Mouse (Mus musculus) adrenal gland, adult 8-10 months (tissue): ENCODE results near the gene Nxph3. TPM values are rescaled to one million over a fixed set of nuclear protein-coding genes. Genes with fewer than 3 reads are reported as not detected.
A peak's percentile ranks its signal among the peaks of the same experiment; 100 is the strongest.
"Not testable (repeated sequence)": the region's sequence is repeated elsewhere in the genome, so short reads cannot be mapped to it uniquely, and the experiment has no call there.

Experiments used
- DNase-seq: peaks from one replicate; pipeline ENCODE4 v3.0.0; 2022
- total RNA-seq, 4 experiments: library from RNA; stranded (reverse); gene quantifications; 2 replicates each; pipeline ENCODE4 v1.2.4; 2022

Gene Nxph3
- total RNA-seq, 4 experiments from 2014 or later, result 3.0 to 5.8 (median 3.9) TPM

DNA sequence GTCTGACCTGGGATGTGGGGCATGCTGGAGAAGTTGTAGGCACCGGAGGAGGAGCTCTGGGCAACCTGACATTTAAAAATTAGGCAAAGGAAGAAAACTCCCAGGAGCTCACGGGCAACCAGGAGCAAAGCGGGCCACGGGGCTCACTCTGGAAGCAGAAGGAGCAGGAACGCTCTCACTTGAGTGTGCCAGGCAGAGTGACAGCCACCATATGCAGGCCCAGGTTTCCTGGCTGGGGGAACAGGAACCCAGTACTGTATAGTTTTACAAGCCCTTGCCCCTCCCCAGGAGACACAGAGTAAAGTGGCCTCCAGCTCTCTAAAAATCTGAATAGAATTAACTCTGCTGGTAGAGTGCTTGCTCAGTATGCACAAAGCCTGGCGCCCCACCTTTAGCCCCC, 2.8 kb upstream of the Nxph3 start:
- no peak for DNase-seq

DNA sequence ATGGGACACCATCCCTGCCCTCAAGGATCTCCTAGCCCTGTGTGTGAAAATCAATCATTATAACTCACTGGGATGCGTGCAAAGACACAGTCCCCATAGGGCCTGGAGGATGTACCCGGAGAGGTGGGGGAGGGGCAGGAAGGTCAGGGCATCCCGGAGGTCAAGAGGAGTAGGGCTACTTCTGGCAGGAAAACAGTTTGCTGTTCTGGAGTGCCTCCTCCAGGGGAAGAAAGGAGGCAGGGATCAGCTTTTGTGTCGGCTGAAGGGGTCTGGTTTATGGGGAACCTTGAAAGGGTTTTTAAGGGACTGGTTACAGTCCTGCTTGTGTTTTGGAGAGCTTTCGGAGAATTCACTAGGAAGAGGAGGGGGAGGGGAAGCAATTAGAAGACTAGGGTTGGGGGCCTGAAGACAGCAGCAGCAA, 2.1 kb upstream of the Nxph3 start:
- no peak for DNase-seq

DNA sequence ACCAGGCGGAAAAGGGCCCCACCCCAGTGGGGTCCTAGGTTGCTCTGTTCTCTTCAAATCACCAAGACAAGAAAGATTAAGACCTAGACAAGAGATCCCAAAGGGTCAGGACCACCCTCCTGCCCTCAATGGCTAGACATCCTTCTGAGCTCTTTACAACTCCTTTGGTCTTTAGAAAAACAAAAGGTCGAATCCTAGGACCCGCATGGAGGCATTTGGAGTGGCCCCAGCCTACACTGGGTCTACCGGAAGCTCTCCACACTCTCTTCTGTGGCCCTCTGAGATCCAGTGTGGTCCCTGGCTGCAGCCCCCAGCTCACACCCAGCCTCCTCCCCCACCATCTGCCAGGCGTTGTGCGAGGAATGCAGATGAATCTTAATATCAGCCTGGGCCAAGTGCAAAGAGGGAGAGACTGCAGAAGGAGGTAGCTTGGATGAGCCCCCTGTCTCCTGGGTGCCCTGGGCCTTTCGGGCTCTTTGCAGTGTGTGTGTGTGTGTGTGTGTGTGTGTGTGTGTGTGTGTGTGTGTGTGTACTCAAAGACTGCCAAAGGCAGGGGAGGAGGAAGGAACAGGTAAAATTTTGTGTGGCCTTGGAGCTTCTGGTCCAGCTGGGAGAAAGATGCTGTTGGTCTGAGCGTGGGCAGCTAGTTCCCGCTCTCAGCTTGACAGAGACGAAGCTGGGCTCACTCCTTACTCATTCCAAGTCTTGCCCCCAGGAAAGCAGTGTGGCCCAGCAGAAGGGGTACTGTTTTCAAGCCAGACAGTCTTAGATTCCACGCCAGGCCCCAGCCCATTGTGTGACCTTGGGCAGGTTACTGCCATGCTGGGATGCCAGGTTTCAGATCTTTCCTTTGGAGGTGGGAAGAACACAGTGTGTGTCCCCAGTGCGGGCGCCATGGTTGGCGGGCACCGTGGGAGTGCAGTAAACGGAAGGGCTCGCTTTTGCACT, 1.3 kb upstream of the Nxph3 start:
- no peak for DNase-seq

DNA sequence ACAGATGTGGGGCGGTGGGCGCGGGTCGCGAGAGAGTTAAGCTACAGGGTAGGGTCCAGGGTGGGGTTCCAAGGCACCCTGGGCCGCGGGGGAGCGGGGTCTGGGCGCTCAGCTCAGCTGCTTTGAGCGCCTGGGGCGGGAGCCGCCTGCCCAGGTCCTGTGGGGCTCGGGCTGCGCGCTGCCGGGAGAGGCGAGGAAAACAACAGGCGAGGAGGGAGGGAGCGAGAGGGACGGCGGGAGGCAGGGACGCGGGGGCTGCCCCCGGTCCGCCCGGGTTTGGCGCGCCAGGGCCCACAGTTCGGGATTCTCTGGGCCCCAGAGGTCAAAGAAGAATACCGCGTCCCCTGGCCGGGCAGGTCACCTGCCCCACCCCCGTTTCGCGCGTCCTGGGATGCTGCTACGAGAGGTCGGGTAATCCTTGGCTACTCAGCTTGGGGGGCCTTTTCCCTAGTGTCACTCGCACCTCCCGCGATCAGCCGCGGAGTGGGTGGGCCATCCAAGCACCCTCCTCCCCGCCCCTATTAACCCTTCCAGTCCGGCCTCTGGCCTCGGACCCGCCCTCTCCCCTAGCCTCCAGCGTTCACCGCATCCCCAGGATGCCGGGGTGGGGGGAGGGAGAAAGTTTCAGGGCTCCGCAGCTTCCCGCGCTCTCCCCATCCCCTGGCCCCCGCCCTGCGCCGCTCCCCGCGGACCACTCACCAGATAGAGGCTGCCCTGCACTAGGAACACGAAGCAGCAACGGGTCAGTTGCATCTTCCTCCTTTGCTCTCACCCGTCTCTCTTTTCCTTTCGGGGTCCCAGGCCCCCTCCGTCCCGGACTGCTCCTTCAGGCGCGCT, 691 bp downstream of the Nxph3 start:
- no peak for DNase-seq

DNA sequence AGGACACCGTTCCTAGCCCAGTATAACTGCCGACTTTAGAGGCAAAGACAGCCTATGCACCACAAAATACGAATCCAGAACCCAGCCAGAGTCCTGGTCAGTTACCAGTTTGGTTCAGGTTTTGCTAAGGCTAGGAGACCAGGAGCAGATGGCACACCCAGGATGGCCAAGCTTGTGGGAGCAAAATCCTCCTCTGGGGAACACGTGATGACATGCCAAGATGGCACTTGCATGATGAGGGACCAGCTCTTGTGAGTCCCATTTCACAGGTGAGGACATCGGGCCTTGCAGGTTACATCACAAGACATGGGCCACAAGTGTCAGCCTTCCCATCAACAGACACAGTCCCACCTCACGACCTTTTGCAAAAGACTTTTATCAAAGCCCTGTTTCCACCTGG, 2.0 kb downstream of the Nxph3 start:
- no peak for DNase-seq

DNA sequence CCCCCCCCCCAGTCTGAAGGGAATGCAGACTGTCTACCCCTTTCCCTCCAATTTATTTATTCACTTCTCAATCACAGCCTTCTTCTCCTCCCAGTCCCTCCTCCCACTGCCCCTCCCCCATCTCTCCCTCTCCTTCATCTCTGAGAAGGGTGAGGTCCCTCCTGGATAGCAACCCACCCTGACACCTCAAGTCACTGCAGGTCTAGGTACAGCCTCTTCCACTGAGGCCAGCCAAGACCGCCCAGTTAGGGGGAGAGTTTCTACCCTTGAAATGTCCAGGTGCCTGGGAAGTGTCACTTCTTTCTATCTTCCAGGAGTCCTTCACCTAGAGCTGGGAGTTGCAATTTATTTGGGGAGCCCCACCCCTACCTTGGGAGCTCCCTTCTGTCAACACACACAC, 2.5 kb downstream of the Nxph3 start:
- DNase-seq, result no peak

DNA sequence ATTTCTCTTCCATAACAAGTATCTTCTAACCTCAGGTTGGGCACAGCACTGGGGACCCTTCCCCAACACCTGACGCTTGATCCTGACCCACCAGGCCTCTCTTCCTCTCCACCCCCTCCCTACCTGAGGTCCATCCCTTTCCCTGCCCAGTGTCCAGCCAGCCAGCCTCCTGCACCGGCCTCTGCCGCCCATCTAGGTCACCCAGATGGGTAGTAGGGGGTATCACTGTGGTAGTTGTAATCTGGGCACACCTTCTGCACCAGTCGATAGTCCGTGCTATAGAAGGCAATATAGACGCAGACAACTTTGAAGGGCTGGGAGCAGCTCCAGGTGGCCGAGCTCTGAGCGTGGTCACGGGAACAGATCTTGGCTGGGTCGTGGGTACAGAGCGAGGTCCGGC, 3.7 kb downstream of the Nxph3 start:
- DNase-seq, result no peak

DNA sequence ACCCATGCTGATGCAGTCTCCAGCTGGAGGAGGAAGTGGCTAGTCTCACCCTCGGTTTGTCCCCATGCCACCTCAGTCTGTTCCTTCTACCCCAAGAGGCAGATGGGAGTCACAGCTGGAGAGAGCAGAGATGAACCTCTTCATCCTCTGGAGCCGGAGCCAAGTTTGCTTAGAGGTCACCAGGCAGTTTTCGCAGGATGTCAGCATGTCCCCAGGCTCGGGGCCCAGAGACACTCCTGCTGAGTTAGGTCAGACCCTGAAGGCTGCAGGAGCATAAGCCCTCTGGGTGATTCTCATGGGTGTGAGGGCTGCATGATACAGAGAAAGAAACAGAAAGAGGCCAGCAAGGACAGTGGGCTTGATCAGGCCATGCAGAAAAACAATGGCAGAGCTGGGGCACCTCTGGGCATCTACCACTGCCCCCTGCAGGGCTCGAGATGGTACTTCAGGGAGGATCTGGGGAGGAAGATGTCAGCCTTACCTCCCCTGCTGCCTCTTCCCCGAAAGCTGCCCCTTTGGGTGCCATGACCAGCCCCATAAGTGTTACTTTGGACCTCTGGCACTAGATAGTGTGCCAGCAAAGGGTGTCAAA, 5.1 kb downstream of the Nxph3 start:
- no peak for DNase-seq

DNA sequence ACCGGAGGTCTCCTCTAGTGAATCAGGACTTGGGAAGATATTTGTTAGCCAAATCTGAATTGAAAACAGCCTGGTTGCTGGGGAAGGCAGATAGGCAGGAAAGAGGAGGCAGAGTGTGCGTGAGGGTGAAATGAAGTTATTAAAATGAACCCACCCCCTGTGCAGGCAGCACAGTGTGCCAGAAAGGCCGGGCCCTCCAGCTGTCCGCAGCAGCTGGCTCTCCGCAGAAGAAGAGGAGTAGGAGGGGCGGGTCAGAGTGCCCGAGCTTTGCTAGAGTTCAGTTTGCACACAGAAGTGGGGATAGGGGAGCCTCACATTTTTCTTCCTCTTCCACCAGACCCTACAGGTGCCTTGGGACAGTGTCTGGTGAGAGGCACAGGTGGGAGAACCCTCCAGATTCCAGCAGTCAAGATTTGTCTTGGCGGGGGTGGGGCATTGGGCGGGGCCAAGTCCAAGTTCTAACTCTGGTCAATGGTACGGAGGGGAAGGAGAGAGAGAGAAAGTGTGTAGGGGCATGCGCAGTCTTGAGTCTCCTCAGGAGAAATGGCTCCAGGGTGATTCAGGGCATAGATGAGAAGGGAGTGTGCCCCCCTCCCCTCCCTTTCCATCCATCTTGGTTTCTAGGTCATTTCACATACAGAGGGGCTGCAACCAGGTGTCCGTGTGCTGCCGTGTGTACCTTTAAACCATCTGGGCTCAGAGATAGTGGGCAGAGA, 6.0 kb downstream of the Nxph3 start:
- DNase-seq, result no peak

DNA sequence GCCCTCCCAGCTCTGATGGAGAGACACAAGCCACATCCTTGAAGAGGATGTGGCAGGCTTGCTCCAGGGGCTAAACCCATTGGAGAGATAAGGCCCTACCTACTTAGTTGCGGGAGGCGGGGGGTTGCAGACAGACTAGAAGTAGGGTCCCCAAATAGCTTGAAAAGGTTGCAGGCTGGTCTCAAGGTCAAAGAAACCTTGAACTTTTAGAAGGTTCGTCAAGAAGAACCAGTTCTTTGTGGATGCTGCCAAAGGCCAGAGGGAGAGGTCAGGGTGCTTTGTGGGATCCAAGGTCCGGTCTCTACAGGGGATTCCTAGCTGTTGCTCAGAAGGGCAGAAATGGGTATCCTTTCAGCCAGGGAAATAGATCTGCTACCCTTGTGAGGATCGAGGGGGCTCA, 6.6 kb downstream of the Nxph3 start:
- no peak for DNase-seq

DNA sequence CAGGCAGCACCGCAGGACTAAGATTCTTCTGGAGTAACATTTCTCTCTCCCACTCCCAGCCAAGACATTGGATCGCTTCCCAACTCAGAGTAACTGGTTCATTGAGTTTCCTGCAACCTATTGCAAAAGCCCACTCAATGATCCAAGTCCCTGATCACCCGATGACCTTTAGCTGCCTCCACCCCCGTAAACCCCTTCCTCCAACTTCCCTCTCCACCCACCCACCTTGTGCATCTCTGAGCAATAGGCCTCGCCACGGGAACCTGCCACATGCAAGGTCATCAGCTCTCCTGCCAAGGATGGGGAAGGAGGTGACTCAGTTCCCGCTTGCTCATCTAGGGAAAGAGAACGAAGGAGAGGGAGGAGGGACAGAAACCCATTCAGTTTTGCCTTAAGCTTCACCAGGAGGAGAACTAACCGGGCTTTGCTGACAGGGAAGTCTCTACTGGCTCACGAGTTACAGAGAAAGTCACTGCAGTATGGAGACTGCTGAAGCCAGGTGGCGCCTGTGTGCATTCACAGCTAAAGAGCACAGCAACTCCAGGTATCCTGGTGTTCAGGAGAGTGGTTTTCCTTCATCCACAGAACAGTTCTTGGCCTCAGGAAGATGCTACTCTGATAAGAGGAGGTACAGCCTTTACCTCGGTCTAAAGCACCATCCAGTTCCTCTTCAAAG, 7.2 kb downstream of the Nxph3 start:
- peak; percentile 80 for DNase-seq

DNA sequence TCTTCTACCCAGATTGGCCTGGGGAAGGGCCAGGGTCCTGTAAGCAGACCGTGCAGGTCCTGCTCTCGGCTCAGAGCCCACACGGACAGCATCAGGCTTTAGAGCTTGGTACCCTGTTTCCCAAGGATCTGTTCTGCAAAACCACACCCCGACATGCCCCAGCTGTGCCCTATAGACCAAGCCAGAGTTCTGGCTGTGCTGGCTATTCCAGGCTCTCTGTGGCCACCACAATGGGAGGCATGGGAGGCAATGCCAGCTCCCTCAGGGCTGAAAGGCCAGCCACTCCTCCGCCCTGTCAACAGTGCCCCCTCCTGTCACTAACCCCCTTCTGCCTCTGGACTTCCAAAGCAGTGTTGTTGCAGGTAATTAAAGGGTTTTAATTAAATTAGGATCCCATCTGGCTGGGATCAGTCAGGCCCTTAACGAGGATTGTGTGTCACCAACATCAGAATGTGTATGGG, 10.1 kb downstream of the Nxph3 start:
- no peak for DNase-seq

DNA sequence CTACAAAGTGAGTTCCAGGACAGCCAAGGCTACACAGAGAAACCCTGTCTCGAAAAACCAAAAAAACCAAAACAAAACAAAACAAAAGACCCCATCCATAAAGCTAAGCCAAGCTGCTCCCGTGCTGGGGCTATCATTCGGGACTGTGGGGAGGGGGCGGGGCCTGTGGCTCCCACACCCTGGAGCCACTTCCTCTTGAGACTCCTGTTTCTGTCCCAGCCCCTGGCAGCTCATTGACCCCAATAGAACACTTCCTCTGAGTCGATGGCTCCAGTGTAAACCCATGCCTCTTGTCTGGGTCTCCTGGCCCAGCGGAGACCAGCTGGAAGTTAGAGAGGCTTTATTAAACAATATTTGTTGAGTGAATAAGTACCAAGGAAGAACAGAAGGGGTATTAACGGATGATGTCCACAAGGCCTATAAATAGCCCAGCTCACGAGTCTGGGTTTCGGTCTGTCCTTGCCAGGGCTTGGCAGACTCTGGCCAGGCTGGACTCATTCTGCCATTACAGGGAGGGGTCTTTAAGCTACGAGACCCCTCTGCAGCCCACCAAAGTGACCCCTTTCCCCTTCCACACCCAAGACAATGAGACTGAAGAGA, 10.7 kb downstream of the Nxph3 start:
- DNase-seq, result no peak

DNA sequence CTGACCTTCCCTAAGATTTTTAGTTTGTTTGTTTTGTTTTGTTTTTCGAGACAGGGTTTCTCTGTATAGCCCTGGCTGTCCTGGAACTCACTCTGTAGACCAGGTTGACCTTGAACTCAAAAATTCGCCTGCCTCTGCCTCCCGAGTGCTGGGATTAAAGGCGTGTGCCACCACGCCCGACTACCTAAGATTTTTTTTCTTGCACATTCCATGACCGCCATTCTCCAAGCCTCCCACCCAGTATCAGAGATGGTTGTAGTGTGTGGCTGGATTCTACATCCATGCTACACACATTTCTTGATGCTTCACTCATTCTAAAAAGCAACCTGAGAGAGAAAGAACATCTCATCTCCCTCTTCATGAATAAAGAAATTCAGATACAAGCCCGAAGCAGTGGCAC, 12.5 kb downstream of the Nxph3 start:
- not testable (repeated sequence) for DNase-seq

DNA sequence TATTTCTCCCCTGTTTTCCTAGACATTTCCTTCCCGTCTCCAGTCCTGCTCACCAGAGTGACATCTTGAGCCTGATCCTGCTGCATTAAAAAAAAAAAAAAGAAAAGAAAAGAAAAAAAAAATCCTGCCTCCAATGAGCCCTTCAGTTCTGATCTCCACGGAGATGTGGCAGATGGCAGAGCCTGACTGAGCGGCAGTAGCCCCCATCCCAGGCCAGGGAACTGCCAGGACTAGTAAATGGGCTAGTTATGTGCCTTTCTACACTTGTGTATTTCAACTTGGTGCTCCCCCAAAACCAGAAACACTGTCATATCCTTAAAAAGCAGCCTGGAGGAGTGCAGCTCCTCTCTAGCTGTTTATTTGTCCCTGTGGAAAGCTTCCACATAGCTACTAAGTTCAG, 13.5 kb downstream of the Nxph3 start:
- DNase-seq, result no peak

DNA sequence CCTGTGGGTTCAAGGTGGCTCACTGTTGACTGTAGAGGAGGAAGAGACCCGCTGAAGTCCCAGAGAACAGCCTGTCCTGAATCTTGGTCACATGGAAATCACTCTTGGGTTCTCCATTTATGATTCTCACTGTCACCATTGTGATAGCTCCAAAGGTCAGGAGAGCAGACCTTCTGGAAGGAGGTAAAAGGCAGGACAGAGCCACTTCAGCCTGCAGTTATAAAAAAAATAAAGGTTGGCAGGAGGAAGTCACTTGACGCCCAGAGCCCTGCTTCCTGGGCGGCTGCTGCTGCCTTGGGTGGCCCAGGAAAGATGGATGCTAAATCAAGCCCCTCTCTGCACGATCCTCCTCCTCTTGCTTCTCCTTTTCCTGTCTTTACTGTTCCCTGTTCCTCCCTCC, 14.0 kb downstream of the Nxph3 start:
- DNase-seq, result no peak

DNA sequence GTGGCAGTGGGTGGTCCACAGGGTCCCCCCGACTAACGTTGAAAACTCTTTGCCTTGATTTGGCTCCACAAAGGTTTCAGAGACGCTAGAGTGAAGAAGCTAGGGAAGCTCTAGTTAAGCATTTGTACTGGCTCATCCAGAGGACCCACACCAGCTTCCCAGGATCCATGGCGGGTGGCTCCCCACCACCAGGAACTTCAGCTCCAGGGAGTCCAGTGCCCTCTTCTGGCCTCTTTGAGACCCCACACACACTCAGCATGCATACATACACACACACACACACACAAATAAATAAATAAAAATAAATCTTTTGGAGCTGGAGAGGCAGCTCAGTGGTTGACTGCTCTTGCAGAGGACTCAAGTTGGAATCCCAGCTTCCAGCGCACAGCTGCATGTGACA, 16.4 kb downstream of the Nxph3 start:
- DNase-seq, result no peak

DNA sequence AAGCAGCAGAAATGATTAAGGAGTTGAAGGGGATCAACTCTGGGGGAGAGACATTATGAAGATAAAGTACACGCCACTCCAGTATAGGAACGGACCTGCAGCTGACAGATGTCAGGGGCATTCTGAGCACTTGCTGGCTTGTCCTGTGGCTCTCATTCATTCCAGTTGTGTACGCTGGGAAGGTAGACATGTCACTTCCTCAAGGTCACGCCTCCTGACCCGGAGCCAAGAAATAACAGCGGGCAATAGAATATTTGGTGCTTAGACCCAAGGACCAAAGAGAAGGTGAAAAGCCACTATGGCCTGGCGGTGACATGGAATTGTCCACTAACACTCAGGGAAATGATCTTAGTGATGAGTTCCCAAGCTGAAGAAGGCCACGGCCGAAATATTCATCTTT, 18.5 kb downstream of the Nxph3 start:
- DNase-seq, result no peak

DNA sequence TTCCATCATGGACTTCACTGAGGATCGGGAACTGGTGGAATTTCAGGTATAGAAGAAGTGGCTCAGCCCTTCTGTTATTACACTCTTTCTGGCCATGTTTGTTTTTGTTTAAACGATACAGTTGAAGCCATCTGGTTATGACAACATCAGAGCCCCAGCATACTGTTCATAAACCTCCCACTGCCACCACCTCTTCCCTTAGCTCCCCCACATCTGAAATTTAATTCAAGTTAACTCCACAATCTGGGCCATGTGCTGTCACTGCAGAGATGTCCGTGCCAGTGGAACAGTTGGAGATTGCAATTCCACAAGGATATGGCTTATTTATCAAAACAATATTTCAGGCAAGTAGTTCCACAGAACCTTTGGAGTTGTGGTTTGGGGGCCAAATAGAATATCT, 20.0 kb downstream of the Nxph3 start:
- DNase-seq, result no peak

DNA sequence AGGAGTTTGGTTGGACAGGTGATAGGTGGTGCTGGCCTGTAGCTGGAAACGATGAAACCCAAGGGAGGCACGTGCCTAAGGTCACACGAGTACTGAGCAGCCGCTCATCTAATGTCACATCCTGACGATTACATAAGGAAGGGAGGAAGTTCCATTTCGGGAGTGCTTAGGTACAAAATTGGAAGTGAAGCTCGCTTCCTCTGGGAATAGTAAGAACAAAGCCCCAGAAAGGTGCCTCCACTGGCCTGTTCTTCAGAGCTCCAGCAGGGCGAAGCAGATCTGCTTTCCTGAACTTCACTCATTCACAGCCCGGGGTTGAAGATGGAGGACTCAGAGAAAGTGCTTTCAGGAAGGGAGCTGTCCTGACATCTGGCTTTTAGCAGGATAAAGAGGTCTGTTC, 20.4 kb downstream of the Nxph3 start:
- DNase-seq, result no peak

DNA sequence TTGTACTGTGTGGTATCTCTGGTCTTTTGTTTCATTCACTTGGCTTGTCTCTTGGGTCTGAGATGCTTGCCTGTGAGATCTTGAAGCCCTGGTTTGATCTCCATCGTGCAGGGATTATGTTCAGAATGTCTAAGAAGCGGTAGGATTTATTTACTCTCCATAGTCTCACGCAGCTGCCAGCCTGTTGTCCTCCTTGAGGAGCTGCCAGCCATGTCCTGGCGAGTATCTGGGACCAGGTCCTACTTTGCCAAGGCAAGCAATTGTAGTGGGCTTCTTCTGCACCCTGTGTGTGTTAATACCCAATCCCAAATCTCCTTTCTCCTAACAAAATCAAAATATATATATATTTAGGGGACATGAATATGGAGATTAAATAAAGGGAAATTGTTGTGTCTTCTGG, 21.4 kb downstream of the Nxph3 start:
- DNase-seq, result no peak
